Mouse (Mus musculus) midbrain, embryonic 14.5 days (tissue): Measurements from ENCODE around the gene Kantr. TPM values are rescaled to one million over a fixed set of nuclear protein-coding genes. Genes with fewer than 3 reads are reported as not detected.
"Not testable (repeated sequence)": the region's sequence is repeated elsewhere in the genome, so short reads cannot be mapped to it uniquely, and the experiment has no call there.

Experiments
- ATAC-seq: fragments of 200-750 bp; cut with Nextera tagmentation; 2 replicates; pipeline ENCODE4 v1.8.0; 2017; ENCODE audit warnings: moderate number of reproducible peaks, moderate library complexity; ENCODE audit not compliant: low FRiP score, low TSS enrichment
- DNase-seq: peaks from one replicate; pipeline ENCODE4 v3.0.0-alpha.2; 2015
- H3K27ac ChIP-seq: fragments of 300-500 bp; sonication (generic); replicated peaks from 2 replicates; pipeline ENCODE4 v1.5.1; 2014; ENCODE audit warnings: mild to moderate bottlenecking, low read depth, low read length, moderate library complexity
- H3K27me3 ChIP-seq: fragments of 300-500 bp; sonication (generic); 2 replicates; pipeline ENCODE4 v1.6.1; 2014; ENCODE audit warnings: low read length, control low read depth, mixed read lengths; ENCODE audit not compliant: control insufficient read depth, insufficient read depth
- H3K36me3 ChIP-seq: fragments of 300-500 bp; sonication (generic); 2 replicates; pipeline ENCODE4 v1.6.1; 2014; ENCODE audit warnings: low read length, control low read depth; ENCODE audit not compliant: control insufficient read depth, insufficient read depth
- H3K4me1 ChIP-seq: fragments of 300-500 bp; sonication (generic); 2 replicates; pipeline ENCODE4 v1.6.1; 2014; ENCODE audit warnings: mild to moderate bottlenecking, antibody characterized with exemption, low read length, control low read depth; ENCODE audit not compliant: control insufficient read depth, insufficient read depth
- H3K4me2 ChIP-seq: fragments of 300-500 bp; sonication (generic); 2 replicates; pipeline ENCODE4 v1.6.1; 2014; ENCODE audit warnings: mild to moderate bottlenecking, low read length, moderate library complexity
- H3K4me3 ChIP-seq: fragments of 300-500 bp; sonication (generic); replicated peaks from 2 replicates; pipeline ENCODE4 v1.5.1; 2014; ENCODE audit warnings: low read depth, low read length
- H3K9ac ChIP-seq: fragments of 300-500 bp; sonication (generic); replicated peaks from 2 replicates; pipeline ENCODE4 v1.6.1; 2014; ENCODE audit warnings: mild to moderate bottlenecking, low read length, moderate library complexity
- H3K9me3 ChIP-seq: fragments of 300-500 bp; sonication (generic); 2 replicates; pipeline ENCODE4 v1.6.1; 2016; ENCODE audit warnings: low read length, control low read depth, mixed read lengths; ENCODE audit not compliant: control insufficient read depth
- WGBS: fragments of 180-500 bp; shearing (Covaris S2); extraction: QIAGEN DNeasy Blood & Tissue Kit; methylation state at CpG from one replicate; pipeline ENCODE4 v1.1.7; 2014; 5-methylcytosine and 5-hydroxymethylcytosine counted together
- polyA plus RNA-seq: library from polyadenylated mRNA; unstranded; fragments of >200 nt; fragmentation: Nextera tagmentation; extraction: Ambion mirVana; gene quantifications from 2 replicates; pipeline ENCODE4 v1.2.1, GENCODE M21; 2014

Gene Kantr
- polyA plus RNA-seq, 1 experiment from 2014 or later, result 36.9 TPM

GRCm38 (mm10) chrX:152342358-152342901, 15.1 kb upstream of the Kantr start, which contains the start of gene Tspyl2:
Tspyl2 (minus strand) TSS chrX:152342425.
- 16% methylated on average over 19 of the region's 27 CpGs for WGBS
- H3K27me3 ChIP-seq, result peaks cover 20% of the 10 kb centered on the region; the same call in 1 of the 2 replicates
- ATAC-seq (peak; percentile 97), DNase-seq (peak; percentile 93)
- H3K36me3 ChIP-seq, result peaks cover 20% of the 10 kb centered on the region
- peak within 1 kb of the TSS; percentile 81 for H3K9ac ChIP-seq
- peak within 1 kb of the TSS; percentile 87 for H3K27ac ChIP-seq
- H3K9me3 ChIP-seq, result no peaks in the 10 kb centered on the region
- peak within 1 kb of the TSS; percentile 58 for H3K4me2 ChIP-seq
- peak within 1 kb of the TSS; percentile 53 for H3K4me3 ChIP-seq
- H3K4me1 ChIP-seq, result peaks cover 14% of the 10 kb centered on the region; the same call in 1 of the 2 replicates

- H3K36me3 ChIP-seq, result peaks cover 20% of the 10 kb centered on the region
- DNase-seq (peak; percentile 18), ATAC-seq (no peak)
- H3K4me1 ChIP-seq, result peaks cover 16% of the 10 kb centered on the region; the same call in 1 of the 2 replicates
- H3K27me3 ChIP-seq, result peaks cover 21% of the 10 kb centered on the region; the same call in 1 of the 2 replicates
- H3K27ac ChIP-seq, result peak overlapping the region; percentile 87
- H3K4me3 ChIP-seq, result peak overlapping the region; percentile 53
- H3K9me3 ChIP-seq, result no peaks in the 10 kb centered on the region
- H3K4me2 ChIP-seq, result peak overlapping the region; percentile 58
- WGBS, result 32% methylated on average over 11 of the region's 11 CpGs
- peak overlapping the region; percentile 81 for H3K9ac ChIP-seq
These were observed 14.2 kb upstream of the Kantr start for GRCm38 (mm10) chrX:152341496-152341895.

- Histone ChIP-seq H3K4me2 (peak overlapping the region; percentile 56), H3K9ac (peak overlapping the region; percentile 63; the same call in 1 of the 2 replicates), H3K9me3 (no peaks in the 10 kb centered on the region), H3K27ac (peak overlapping the region; percentile 96), H3K36me3 (peaks cover 20% of the 10 kb centered on the region), H3K4me3 (peak overlapping the region; percentile 26), H3K27me3 (0 out of 2 replicates have a peak, but pooled peaks cover 9% of the 10 kb centered on the region), H3K4me1 (peaks cover 16% of the 10 kb centered on the region; the same call in 1 of the 2 replicates)
- ATAC-seq (peak; percentile 99), DNase-seq (peak; percentile 94)
- 14% methylated on average over 33 of the region's 33 CpGs for WGBS
These were observed 9.4 kb upstream of the Kantr start for GRCm38 (mm10) chrX:152336546-152337332.

GRCm38 (mm10) chrX:152336123-152336522, 8.8 kb upstream of the Kantr start:
- Histone ChIP-seq H3K36me3 (peaks cover 20% of the 10 kb centered on the region), H3K4me1 (peaks cover 15% of the 10 kb centered on the region; the same call in 1 of the 2 replicates), H3K4me2 (peak overlapping the region; percentile 35), H3K27ac (peak overlapping the region; percentile 96)
- peak; percentile 54 for ATAC-seq
- H3K4me3 ChIP-seq, H3K9me3 ChIP-seq, H3K9ac ChIP-seq, DNase-seq, H3K27me3 ChIP-seq: not testable (repeated sequence)
- WGBS, result 55% methylated on average over 4 of the region's 4 CpGs

- DNase-seq, ATAC-seq, H3K27me3 ChIP-seq, H3K36me3 ChIP-seq, H3K4me1 ChIP-seq, H3K4me2 ChIP-seq, H3K9me3 ChIP-seq, H3K27ac ChIP-seq, H3K4me3 ChIP-seq, H3K9ac ChIP-seq: not testable (repeated sequence)
These were observed 2.1 kb upstream of the Kantr start for GRCm38 (mm10) chrX:152329400-152329799.

- no peak for ATAC-seq
- 21% methylated on average over 8 of the region's 8 CpGs for WGBS
- H3K27me3 ChIP-seq, result peaks cover 3% of the 10 kb centered on the region; the same call in 1 of the 2 replicates
These were observed 376 bp upstream of the Kantr start for GRCm38 (mm10) chrX:152327689-152328052.

GRCm38 (mm10) chrX:152323584-152323983, 3.7 kb downstream of the Kantr start:
- DNase-seq (no peak), ATAC-seq (no peak)
- Histone ChIP-seq H3K9me3 (no peaks in the 10 kb centered on the region), H3K9ac (no peak overlapping the region), H3K27ac (no peak overlapping the region), H3K27me3 (no peaks in the 10 kb centered on the region), H3K36me3 (no peaks in the 10 kb centered on the region), H3K4me3 (no peak overlapping the region), H3K4me1 (peaks cover 5% of the 10 kb centered on the region; the same call in 1 of the 2 replicates), H3K4me2 (no peak overlapping the region)
- WGBS, result 100% methylated on average over 1 of the region's 1 CpGs

More at GRCm38 (mm10) chrX:152327689-152328052, 376 bp upstream of the Kantr start:
- Histone ChIP-seq H3K9ac (no peak overlapping the region), H3K9me3 (no peaks in the 10 kb centered on the region), H3K4me1 (peaks cover 5% of the 10 kb centered on the region; the same call in 1 of the 2 replicates), H3K4me2 (peak overlapping the region; percentile 54), H3K27ac (no peak overlapping the region), H3K4me3 (peak overlapping the region; percentile 53), H3K36me3 (no peaks in the 10 kb centered on the region)
- no peak for DNase-seq

- ATAC-seq (no peak), DNase-seq (no peak)
- Histone ChIP-seq H3K27me3 (no peaks in the 10 kb centered on the region), H3K9me3 (no peaks in the 10 kb centered on the region), H3K27ac (no peak overlapping the region), H3K4me2 (no peak overlapping the region), H3K4me3 (no peak overlapping the region), H3K4me1 (peaks cover 5% of the 10 kb centered on the region; the same call in 1 of the 2 replicates), H3K9ac (no peak overlapping the region), H3K36me3 (no peaks in the 10 kb centered on the region)
- 59% methylated on average over 2 of the region's 2 CpGs for WGBS
These were observed 4.5 kb downstream of the Kantr start for GRCm38 (mm10) chrX:152322776-152323175.
